Mouse (Mus musculus): ENCODE measurements around the gene Fkbp10.

DNA sequence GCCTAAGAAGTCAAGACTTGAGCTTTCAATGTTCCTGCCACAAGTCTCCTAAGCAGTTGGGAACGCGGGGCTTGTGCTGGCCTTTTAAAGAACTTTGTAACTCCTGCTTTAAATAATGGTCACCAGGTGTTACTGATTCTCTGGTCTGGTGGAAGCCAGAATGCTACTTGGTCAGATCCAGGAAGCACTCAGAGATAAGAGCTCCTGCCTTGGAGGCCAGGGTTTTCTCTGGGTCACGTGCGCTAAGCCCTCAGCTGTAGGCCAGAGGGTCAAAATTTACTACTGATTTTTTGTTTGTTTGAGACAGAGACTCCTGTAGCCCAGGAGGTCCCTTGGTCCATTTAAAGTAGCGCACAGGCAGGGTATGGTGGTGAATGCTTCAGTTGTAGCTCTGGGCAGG is 16.5 kb downstream of the Fkbp10 start:
- TF ChIP-seq CTCF (conservative IDR thresholded peaks at IDR 0.05; ENCODE audit: low read length) (no peak), NANOG (IDR thresholded peaks at IDR 0.05; ENCODE audit: borderline replicate concordance, low read length) (no peak)
